Mouse (Mus musculus) heart, embryonic 10.5 days (tissue): ENCODE measurements around the gene 4930432M17Rik. TPM values are rescaled to one million over a fixed set of nuclear protein-coding genes. Genes with fewer than 3 reads are reported as not detected.

Experiments
- DNase-seq: peaks from one replicate; pipeline ENCODE4 v3.0.0-alpha.2; 2017; ENCODE audit warnings: low spot score
- H3K27ac ChIP-seq: fragments of 300-500 bp; sonication (generic); 2 replicates; pipeline ENCODE4 v1.5.1; 2016; ENCODE audit warnings: mild to moderate bottlenecking
- H3K27me3 ChIP-seq: fragments of 300-500 bp; sonication (generic); 2 replicates; pipeline ENCODE4 v1.6.1; 2016; ENCODE audit warnings: mild to moderate bottlenecking; ENCODE audit not compliant: poor library complexity, insufficient read depth, severe bottlenecking
- H3K36me3 ChIP-seq: fragments of 300-500 bp; sonication (generic); 2 replicates; pipeline ENCODE4 v1.6.1; 2016; ENCODE audit warnings: mild to moderate bottlenecking, moderate library complexity
- H3K4me1 ChIP-seq: fragments of 300-500 bp; sonication (generic); 2 replicates; pipeline ENCODE4 v1.6.1; 2016; ENCODE audit warnings: mild to moderate bottlenecking
- H3K4me3 ChIP-seq: fragments of 300-500 bp; sonication (generic); 2 replicates; pipeline ENCODE4 v1.5.1; 2016; ENCODE audit warnings: mild to moderate bottlenecking, moderate library complexity
- H3K9me3 ChIP-seq: fragments of 300-500 bp; sonication (generic); 2 replicates; pipeline ENCODE4 v1.6.1; 2016; ENCODE audit warnings: mild to moderate bottlenecking, moderate library complexity
- WGBS: fragments of 180-500 bp; shearing (Covaris S2); methylation state at CpG from one replicate; pipeline ENCODE4 v1.1.7; 2016; 5-methylcytosine and 5-hydroxymethylcytosine counted together
- polyA plus RNA-seq: library from polyadenylated mRNA; unstranded; fragments of >200 nt; fragmentation: Nextera tagmentation; extraction: Ambion mirVana; gene quantifications from 2 replicates; pipeline ENCODE4 v1.2.1, GENCODE M21; 2016

Gene 4930432M17Rik
- polyA plus RNA-seq, 1 experiment from 2014 or later = not detected

GRCm38 (mm10) chr3:121699849-121700248, 29.3 kb downstream of the 4930432M17Rik start:
- no peak for DNase-seq
- Histone ChIP-seq H3K4me1 (peaks cover 11% of the 10 kb centered on the region), H3K36me3 (no peaks in the 10 kb centered on the region), H3K27ac (no peak overlapping the region), H3K27me3 (no peaks in the 10 kb centered on the region), H3K9me3 (no peaks in the 10 kb centered on the region; the same call in 1 of the 2 replicates), H3K4me3 (no peak overlapping the region)
- WGBS = 87% methylated on average over 4 of the region's 4 CpGs

GRCm38 (mm10) chr3:121700364-121700952, 29.9 kb downstream of the 4930432M17Rik start:
- peaks cover 11% of the 10 kb centered on the region for H3K4me1 ChIP-seq
- no peaks in the 10 kb centered on the region for H3K36me3 ChIP-seq
- WGBS = 44% methylated on average over 8 of the region's 8 CpGs
- no peak for DNase-seq
- 0 out of 2 replicates have a peak overlapping the region, but pooled peaks have one; percentile 29 for H3K27ac ChIP-seq
- H3K4me3 ChIP-seq = no peak overlapping the region
- no peaks in the 10 kb centered on the region for H3K27me3 ChIP-seq
- H3K9me3 ChIP-seq = no peaks in the 10 kb centered on the region; the same call in 1 of the 2 replicates

GRCm38 (mm10) chr3:121703155-121703879, 32.8 kb downstream of the 4930432M17Rik start:
- Histone ChIP-seq H3K36me3 (no peaks in the 10 kb centered on the region), H3K27me3 (no peaks in the 10 kb centered on the region), H3K4me3 (no peak overlapping the region), H3K4me1 (peaks cover 11% of the 10 kb centered on the region), H3K27ac (no peak overlapping the region), H3K9me3 (no peaks in the 10 kb centered on the region)
- DNase-seq = no peak
- 79% methylated on average over 7 of the region's 7 CpGs for WGBS

- DNase-seq = no peak
- no peaks in the 10 kb centered on the region for H3K36me3 ChIP-seq
- H3K4me1 ChIP-seq = peaks cover 11% of the 10 kb centered on the region
- H3K9me3 ChIP-seq = no peaks in the 10 kb centered on the region
- 72% methylated on average over 3 of the region's 3 CpGs for WGBS
- H3K27ac ChIP-seq = no peak overlapping the region
- no peak overlapping the region for H3K4me3 ChIP-seq
- no peaks in the 10 kb centered on the region for H3K27me3 ChIP-seq
Observed at GRCm38 (mm10) chr3:121703880-121704243, 33.3 kb downstream of the 4930432M17Rik start.

- H3K4me1 ChIP-seq = peaks cover 5% of the 10 kb centered on the region; the same call in 1 of the 2 replicates
- 74% methylated on average over 5 of the region's 5 CpGs for WGBS
- no peak for DNase-seq
- no peaks in the 10 kb centered on the region for H3K27me3 ChIP-seq
- no peaks in the 10 kb centered on the region for H3K36me3 ChIP-seq
- H3K9me3 ChIP-seq = no peaks in the 10 kb centered on the region
- no peak overlapping the region for H3K27ac ChIP-seq
- H3K4me3 ChIP-seq = no peak overlapping the region
Observed at GRCm38 (mm10) chr3:121706087-121706486, 35.5 kb downstream of the 4930432M17Rik start.

GRCm38 (mm10) chr3:121707106-121707505, 36.5 kb downstream of the 4930432M17Rik start:
- WGBS = 81% methylated on average over 4 of the region's 4 CpGs

GRCm38 (mm10) chr3:121710894-121711531, 40.5 kb downstream of the 4930432M17Rik start:
- H3K27ac ChIP-seq = peak overlapping the region; percentile 57; the same call in 1 of the 2 replicates
- H3K36me3 ChIP-seq = no peaks in the 10 kb centered on the region
- H3K9me3 ChIP-seq = no peaks in the 10 kb centered on the region
- H3K4me3 ChIP-seq = no peak overlapping the region
- peaks cover 39% of the 10 kb centered on the region for H3K4me1 ChIP-seq
- WGBS = 74% methylated on average over 7 of the region's 7 CpGs
- no peak for DNase-seq
- H3K27me3 ChIP-seq = no peaks in the 10 kb centered on the region

More at GRCm38 (mm10) chr3:121707106-121707505, 36.5 kb downstream of the 4930432M17Rik start:
- no peaks in the 10 kb centered on the region for H3K36me3 ChIP-seq
- no peaks in the 10 kb centered on the region for H3K9me3 ChIP-seq
- H3K27ac ChIP-seq = no peak overlapping the region
- DNase-seq = no peak
- no peak overlapping the region for H3K4me3 ChIP-seq
- no peaks in the 10 kb centered on the region for H3K27me3 ChIP-seq
- H3K4me1 ChIP-seq = peaks cover 11% of the 10 kb centered on the region

- H3K36me3 ChIP-seq = no peaks in the 10 kb centered on the region
- 60% methylated on average over 4 of the region's 4 CpGs for WGBS
- 0 out of 2 replicates have a peak overlapping the region, but pooled peaks have one; percentile 22 for H3K27ac ChIP-seq
Observed at GRCm38 (mm10) chr3:121712222-121712621, 41.7 kb downstream of the 4930432M17Rik start.

GRCm38 (mm10) chr3:121713151-121713701, 42.7 kb downstream of the 4930432M17Rik start:
- Histone ChIP-seq H3K4me1 (peaks cover 40% of the 10 kb centered on the region), H3K4me3 (peak overlapping the region; percentile 34), H3K36me3 (no peaks in the 10 kb centered on the region), H3K27me3 (no peaks in the 10 kb centered on the region), H3K9me3 (no peaks in the 10 kb centered on the region), H3K27ac (peak overlapping the region; percentile 63)
- WGBS = 32% methylated on average over 17 of the region's 17 CpGs
- no peak for DNase-seq

More at GRCm38 (mm10) chr3:121712222-121712621, 41.7 kb downstream of the 4930432M17Rik start:
- Histone ChIP-seq H3K4me1 (peaks cover 40% of the 10 kb centered on the region), H3K4me3 (no peak overlapping the region), H3K9me3 (no peaks in the 10 kb centered on the region), H3K27me3 (no peaks in the 10 kb centered on the region)
- no peak for DNase-seq

- Histone ChIP-seq H3K9me3 (no peaks in the 10 kb centered on the region), H3K27me3 (no peaks in the 10 kb centered on the region), H3K36me3 (no peaks in the 10 kb centered on the region), H3K27ac (peak overlapping the region; percentile 22; the same call in 1 of the 2 replicates), H3K4me3 (no peak overlapping the region), H3K4me1 (peaks cover 40% of the 10 kb centered on the region)
- WGBS = 79% methylated on average over 8 of the region's 8 CpGs
- no peak for DNase-seq
Observed at GRCm38 (mm10) chr3:121713816-121714215, 43.3 kb downstream of the 4930432M17Rik start.

GRCm38 (mm10) chr3:121714461-121714860, 43.9 kb downstream of the 4930432M17Rik start:
- DNase-seq = no peak
- Histone ChIP-seq H3K4me1 (peaks cover 40% of the 10 kb centered on the region), H3K27ac (no peak overlapping the region), H3K36me3 (no peaks in the 10 kb centered on the region), H3K4me3 (no peak overlapping the region), H3K27me3 (no peaks in the 10 kb centered on the region), H3K9me3 (no peaks in the 10 kb centered on the region)
- 65% methylated on average over 2 of the region's 2 CpGs for WGBS

GRCm38 (mm10) chr3:121715336-121715735, 44.8 kb downstream of the 4930432M17Rik start:
- DNase-seq = peak; percentile 57
- peaks cover 40% of the 10 kb centered on the region for H3K4me1 ChIP-seq

More at GRCm38 (mm10) chr3:121715336-121715735, 44.8 kb downstream of the 4930432M17Rik start:
- H3K27me3 ChIP-seq = no peaks in the 10 kb centered on the region
- H3K27ac ChIP-seq = no peak overlapping the region
- no peak overlapping the region for H3K4me3 ChIP-seq
- H3K9me3 ChIP-seq = no peaks in the 10 kb centered on the region
- H3K36me3 ChIP-seq = no peaks in the 10 kb centered on the region
